Mouse (Mus musculus) stomach, postnatal 0 days (tissue): ENCODE results near the gene Fam187b. TPM values are rescaled to one million over a fixed set of nuclear protein-coding genes. Genes with fewer than 3 reads are reported as not detected.

Experiments
- ATAC-seq: fragments of 200-750 bp; cut with Nextera tagmentation; 2 replicates; pipeline ENCODE4 v1.8.0; 2017; ENCODE audit not compliant: low FRiP score, low TSS enrichment
- DNase-seq: peaks from one replicate; pipeline ENCODE4 v3.0.0-alpha.2; 2016; ENCODE audit warnings: low spot score
- H3K27ac ChIP-seq: fragments of 300-500 bp; sonication (generic); replicated peaks from 2 replicates; pipeline ENCODE4 v1.5.1; 2014; ENCODE audit warnings: mild to moderate bottlenecking, control low read depth
- H3K27me3 ChIP-seq: fragments of 300-500 bp; sonication (generic); 2 replicates; pipeline ENCODE4 v1.6.1; 2014; ENCODE audit warnings: low read length; ENCODE audit not compliant: control insufficient read depth, insufficient read depth
- H3K36me3 ChIP-seq: fragments of 300-500 bp; sonication (generic); 2 replicates; pipeline ENCODE4 v1.6.1; 2014; ENCODE audit warnings: low read length, mixed read lengths; ENCODE audit not compliant: control insufficient read depth, insufficient read depth
- H3K4me1 ChIP-seq: fragments of 300-500 bp; sonication (generic); replicated peaks from 2 replicates; pipeline ENCODE4 v1.6.1; 2014; ENCODE audit warnings: antibody characterized with exemption; ENCODE audit not compliant: control insufficient read depth, insufficient read depth
- H3K4me2 ChIP-seq: fragments of 300-500 bp; sonication (generic); replicated peaks from 2 replicates; pipeline ENCODE4 v1.6.1; 2014; ENCODE audit warnings: low read depth, mild to moderate bottlenecking, control low read depth, moderate library complexity
- H3K4me3 ChIP-seq: fragments of 300-500 bp; sonication (generic); 2 replicates; pipeline ENCODE4 v1.5.1; 2014; ENCODE audit warnings: low read depth, low read length, control low read depth
- H3K9ac ChIP-seq: fragments of 300-500 bp; sonication (generic); 2 replicates; pipeline ENCODE4 v1.6.1; 2014; ENCODE audit warnings: mild to moderate bottlenecking, low read length, control low read depth, mixed read lengths
- H3K9me3 ChIP-seq: fragments of 300-500 bp; sonication (generic); 2 replicates; pipeline ENCODE4 v1.6.1; 2016; ENCODE audit warnings: low read length; ENCODE audit not compliant: control insufficient read depth
- CTCF ChIP-seq: IDR thresholded peaks from 2 replicates; pipeline ENCODE4 v1.5.1; 2016; ENCODE audit warnings: antibody characterized with exemption, low read depth, mild to moderate bottlenecking, moderate library complexity
- EP300 ChIP-seq: optimal IDR thresholded peaks from 2 replicates; pipeline ENCODE3; 2016; ENCODE audit warnings: antibody characterized with exemption
- WGBS: fragments of 180-500 bp; shearing (Covaris S2); extraction: QIAGEN DNeasy Blood & Tissue Kit; methylation state at CpG from one replicate; pipeline ENCODE4 v1.1.7; 2014; 5-methylcytosine and 5-hydroxymethylcytosine counted together
- polyA plus RNA-seq: library from polyadenylated mRNA; unstranded; fragments of >200 nt; fragmentation: Nextera tagmentation; extraction: Ambion mirVana; gene quantifications from 2 replicates; pipeline ENCODE4 v1.2.1, GENCODE M21; 2015

Gene Fam187b
- polyA plus RNA-seq, 1 experiment from 2014 or later, result 5.3 TPM

DNA sequence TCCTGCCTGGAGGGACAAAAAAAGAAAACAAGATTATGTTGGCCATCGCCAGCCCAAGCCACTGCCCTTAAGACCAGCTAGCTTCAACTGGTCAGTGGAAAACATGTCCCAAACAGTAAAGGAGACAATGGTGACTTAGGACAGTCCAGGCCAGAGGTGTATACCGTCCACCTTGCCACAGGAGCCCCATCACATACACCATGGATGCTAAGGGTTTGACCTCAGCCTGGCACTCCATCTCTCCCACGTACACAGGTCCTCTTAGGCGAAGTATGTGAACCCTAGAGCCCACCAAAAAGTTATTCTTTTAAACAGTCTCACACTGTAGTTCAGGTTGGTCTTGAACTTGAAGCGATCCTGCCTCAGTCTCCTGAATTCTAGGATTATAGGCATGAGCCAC, 10.7 kb upstream of the Fam187b start:
- no peak overlapping the region for H3K4me2 ChIP-seq
- no peak overlapping the region for H3K9ac ChIP-seq
- H3K9me3 ChIP-seq, result no peaks in the 10 kb centered on the region
- no peak overlapping the region for H3K4me3 ChIP-seq
- peaks cover 2% of the 10 kb centered on the region; the same call in 1 of the 2 replicates for H3K36me3 ChIP-seq
- H3K27ac ChIP-seq, result no peak overlapping the region
- no peaks in the 10 kb centered on the region for H3K27me3 ChIP-seq
- WGBS, result 93% methylated on average over 5 of the region's 5 CpGs
- TF ChIP-seq CTCF (no peak), EP300 (no peak)
- DNase-seq (no peak), ATAC-seq (no peak)
- H3K4me1 ChIP-seq, result peaks cover 6% of the 10 kb centered on the region; the same call in 1 of the 2 replicates

DNA sequence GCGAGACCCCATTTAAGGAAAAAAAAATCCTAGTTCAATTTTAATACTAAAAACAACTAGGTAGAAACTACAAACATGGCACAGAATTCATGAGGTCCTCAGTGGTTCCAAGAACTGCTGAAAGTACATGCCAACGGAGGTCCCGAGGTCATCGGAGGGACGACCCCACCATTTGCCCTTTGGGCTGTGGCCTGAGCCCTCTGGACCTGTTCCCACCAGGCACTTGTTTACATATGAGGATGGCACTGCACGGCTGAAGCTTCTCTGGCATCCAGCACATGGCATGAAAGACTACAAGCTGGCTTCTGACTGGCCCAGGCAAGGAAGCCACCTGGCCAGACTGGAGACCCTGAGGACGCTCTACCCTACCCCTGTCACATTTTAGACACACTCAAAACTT, 9.2 kb upstream of the Fam187b start:
- no peaks in the 10 kb centered on the region for H3K9me3 ChIP-seq
- WGBS, result 82% methylated on average over 7 of the region's 7 CpGs
- H3K4me2 ChIP-seq, result no peak overlapping the region
- H3K4me1 ChIP-seq, result no peaks in the 10 kb centered on the region
- DNase-seq, result no peak
- H3K9ac ChIP-seq, result no peak overlapping the region
- no peaks in the 10 kb centered on the region for H3K27me3 ChIP-seq
- no peak overlapping the region for H3K27ac ChIP-seq
- H3K4me3 ChIP-seq, result no peak overlapping the region
- ATAC-seq, result no peak
- TF ChIP-seq EP300, result no peak
- TF ChIP-seq CTCF, result no peak
- H3K36me3 ChIP-seq, result peaks cover 2% of the 10 kb centered on the region; the same call in 1 of the 2 replicates

DNA sequence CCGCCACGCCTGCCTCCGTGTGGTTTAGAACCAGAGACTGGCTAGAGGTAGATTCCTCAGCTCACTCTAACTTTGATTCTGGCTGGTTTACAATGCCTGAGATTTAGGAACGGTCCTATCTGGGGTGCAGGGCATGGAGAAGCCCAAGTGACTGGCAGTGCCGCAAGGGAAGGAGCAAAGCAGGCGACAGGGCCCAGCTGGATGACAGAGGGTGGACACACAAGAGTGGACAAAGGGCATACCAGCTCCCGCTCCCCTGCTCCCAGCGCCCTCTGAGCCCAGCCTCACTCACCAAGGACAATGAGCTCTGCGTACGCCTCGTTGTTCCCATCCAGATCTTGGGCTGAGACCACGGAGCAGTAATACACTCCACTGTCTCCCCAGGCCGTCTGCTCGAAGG, 7.9 kb upstream of the Fam187b start:
- 88% methylated on average over 14 of the region's 14 CpGs for WGBS

DNA sequence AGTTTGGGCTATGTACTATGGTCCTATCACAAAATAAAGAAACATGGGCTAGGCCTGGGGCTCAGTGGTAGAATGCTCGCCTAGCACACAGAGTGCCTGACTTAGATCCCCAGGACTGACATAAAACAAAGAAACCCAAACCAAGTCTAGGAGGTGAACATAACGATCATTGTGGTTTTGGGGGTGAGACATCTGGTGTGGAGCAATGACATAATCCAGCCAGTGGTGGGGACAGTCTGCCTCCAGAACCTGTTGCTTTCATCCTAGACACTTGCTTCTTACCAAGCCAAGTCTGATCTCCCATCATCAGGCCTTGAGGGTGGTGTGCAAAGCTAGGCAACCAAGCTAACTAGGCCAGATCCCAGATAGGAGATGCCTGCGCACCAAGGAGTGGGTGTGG, 6.9 kb upstream of the Fam187b start:
- Histone ChIP-seq H3K27me3 (no peaks in the 10 kb centered on the region), H3K9ac (no peak overlapping the region), H3K9me3 (no peaks in the 10 kb centered on the region), H3K27ac (no peak overlapping the region), H3K36me3 (peaks cover 2% of the 10 kb centered on the region; the same call in 1 of the 2 replicates), H3K4me2 (no peak overlapping the region), H3K4me1 (no peaks in the 10 kb centered on the region), H3K4me3 (no peak overlapping the region)
- ATAC-seq (no peak), DNase-seq (no peak)
- TF ChIP-seq CTCF, result no peak
- TF ChIP-seq EP300, result no peak
- 82% methylated on average over 3 of the region's 3 CpGs for WGBS

More for the DNA sequence above, 7.9 kb upstream of the Fam187b start:
- no peak overlapping the region for H3K4me3 ChIP-seq
- H3K27me3 ChIP-seq, result no peaks in the 10 kb centered on the region
- no peaks in the 10 kb centered on the region for H3K4me1 ChIP-seq
- no peak overlapping the region for H3K4me2 ChIP-seq
- no peak overlapping the region for H3K27ac ChIP-seq
- no peaks in the 10 kb centered on the region for H3K9me3 ChIP-seq
- TF ChIP-seq CTCF (no peak), EP300 (no peak)
- H3K9ac ChIP-seq, result no peak overlapping the region
- H3K36me3 ChIP-seq, result peaks cover 2% of the 10 kb centered on the region; the same call in 1 of the 2 replicates
- DNase-seq (no peak), ATAC-seq (no peak)

DNA sequence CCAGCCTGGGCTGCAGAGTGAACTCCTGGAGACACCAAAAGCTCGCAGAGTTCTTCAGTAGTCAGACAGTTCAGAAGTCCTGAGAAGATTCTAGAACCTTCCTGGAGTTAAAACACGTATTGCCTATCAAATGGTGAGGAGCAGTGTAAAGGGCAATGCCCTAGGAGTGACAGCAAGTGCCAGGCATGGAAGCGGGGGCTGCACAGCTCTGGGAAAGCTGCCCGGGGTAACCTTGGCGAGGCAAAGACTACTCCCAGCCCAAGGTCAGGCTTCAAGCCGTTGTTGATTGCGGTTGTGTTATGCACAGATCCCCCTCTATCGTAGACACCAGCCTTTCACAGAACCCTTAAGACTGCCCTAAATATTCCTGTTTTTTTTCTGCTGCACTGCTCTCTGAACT, 5.0 kb upstream of the Fam187b start:
- H3K36me3 ChIP-seq, result peaks cover 2% of the 10 kb centered on the region; the same call in 1 of the 2 replicates
- H3K4me1 ChIP-seq, result no peaks in the 10 kb centered on the region
- H3K4me2 ChIP-seq, result no peak overlapping the region
- H3K27ac ChIP-seq, result no peak overlapping the region
- H3K9ac ChIP-seq, result no peak overlapping the region
- TF ChIP-seq CTCF (no peak), EP300 (no peak)
- H3K4me3 ChIP-seq, result no peak overlapping the region
- H3K9me3 ChIP-seq, result no peaks in the 10 kb centered on the region
- no peaks in the 10 kb centered on the region for H3K27me3 ChIP-seq
- no peak for ATAC-seq
- WGBS, result 87% methylated on average over 8 of the region's 8 CpGs
- DNase-seq, result no peak

DNA sequence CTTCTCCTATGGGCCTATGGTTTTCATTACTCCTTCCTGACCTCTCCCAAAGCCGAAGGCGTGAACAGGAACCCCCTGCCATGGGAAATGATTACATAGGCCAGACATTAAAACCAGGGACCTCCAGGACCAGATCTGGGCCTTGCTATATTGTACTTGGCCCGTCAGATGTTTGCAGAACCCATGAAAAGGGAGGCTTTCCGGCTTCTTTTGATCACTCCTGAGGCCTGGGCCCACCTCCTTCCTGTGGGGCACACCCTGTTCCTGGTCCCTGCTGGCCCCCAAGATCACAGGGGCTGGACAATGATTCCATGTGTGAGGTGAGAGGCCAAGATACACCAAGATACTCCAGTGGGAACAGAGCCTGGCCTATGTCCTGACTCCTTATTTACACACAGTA, 4.4 kb upstream of the Fam187b start:
- DNase-seq (no peak), ATAC-seq (no peak)
- Histone ChIP-seq H3K9me3 (no peaks in the 10 kb centered on the region), H3K4me1 (no peaks in the 10 kb centered on the region), H3K27me3 (no peaks in the 10 kb centered on the region), H3K9ac (no peak overlapping the region), H3K36me3 (peaks cover 2% of the 10 kb centered on the region; the same call in 1 of the 2 replicates), H3K4me3 (no peak overlapping the region), H3K4me2 (no peak overlapping the region), H3K27ac (no peak overlapping the region)
- TF ChIP-seq EP300 (no peak), CTCF (no peak)
- 57% methylated on average over 4 of the region's 4 CpGs for whole genome bisulfite sequencing
